Mouse (Mus musculus) E14TG2a.4 (cell line): ENCODE results near the gene Tmed1.

Experiments
- CTCF ChIP-seq: conservative IDR thresholded peaks from 2 replicates; pipeline ENCODE4 v1.5.1; 2014; ENCODE audit warnings: low read length
- NANOG ChIP-seq: IDR thresholded peaks from 2 replicates; pipeline ENCODE4 v1.6.1; 2014; ENCODE audit warnings: borderline replicate concordance, low read length, mixed read lengths

DNA sequence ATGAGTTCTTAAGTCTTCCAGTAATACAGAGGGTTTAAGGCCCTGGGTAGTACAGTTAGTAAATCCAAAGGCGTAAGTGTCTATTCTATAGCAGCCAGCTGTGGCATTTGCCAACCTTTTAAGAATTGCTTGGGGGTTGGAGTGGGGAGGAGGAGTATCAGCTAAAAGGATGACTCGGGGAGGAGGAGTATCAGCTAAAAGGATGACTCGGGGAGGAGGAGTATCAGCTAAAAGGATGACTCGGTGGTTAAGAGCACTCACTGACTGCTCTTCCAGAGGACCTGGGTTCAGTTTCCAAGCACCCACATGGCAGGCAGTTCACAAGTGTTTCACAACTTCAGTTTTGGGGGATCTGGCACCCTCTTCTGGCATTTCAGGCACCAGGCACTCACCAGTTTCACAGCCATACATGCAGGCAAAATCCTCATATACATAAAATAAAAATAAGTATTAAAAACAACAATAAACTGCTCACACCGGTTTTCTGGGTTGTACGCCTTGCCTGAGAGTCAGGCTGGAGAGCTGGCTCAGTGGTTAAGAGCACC, 45.2 kb upstream of the Tmed1 start:
- TF ChIP-seq CTCF = peak; percentile 10; the same call in 1 of the 2 replicates
- TF ChIP-seq NANOG = no peak
